Mouse (Mus musculus) ES-E14 (cell line): ENCODE results near the gene Bmp6. TPM values are rescaled to one million over a fixed set of nuclear protein-coding genes. Genes with fewer than 3 reads are reported as not detected.

Experiments
- DNase-seq: peaks from one replicate; pipeline ENCODE4 v3.0.0-alpha.2; 2013; ENCODE audit warnings: low read depth, low spot score
- H3K27ac ChIP-seq: 2 replicates; pipeline ENCODE4 v1.5.1; 2012; ENCODE audit warnings: low read depth, mild to moderate bottlenecking, low read length, moderate library complexity, mixed read lengths; ENCODE audit not compliant: poor library complexity, insufficient read depth, severe bottlenecking
- H3K36me3 ChIP-seq: 2 replicates; pipeline ENCODE4 v1.6.1; 2012; ENCODE audit warnings: mild to moderate bottlenecking, low read length, moderate library complexity, mixed read lengths; ENCODE audit not compliant: control insufficient read depth, poor library complexity, insufficient read depth, severe bottlenecking
- H3K4me1 ChIP-seq, 2 experiments: fragments of 150-350 bp in 1 of 2; sonication (generic) in 1 of 2; 2 replicates each; pipeline ENCODE4 v1.6.1; 2012; ENCODE audit warnings: low read length in 2 of 2, mild to moderate bottlenecking in 1 of 2, mixed read lengths in 1 of 2; ENCODE audit not compliant: control insufficient read depth in 2 of 2, insufficient read depth in 2 of 2, poor library complexity in 1 of 2
- H3K4me3 ChIP-seq, 2 experiments: fragments of 150-350 bp in 1 of 2; sonication (generic) in 1 of 2; 2 replicates each; pipeline ENCODE4 v1.5.1; 2012; ENCODE audit warnings: low read length in 2 of 2, low read depth in 1 of 2, mild to moderate bottlenecking in 1 of 2, mixed read lengths in 1 of 2; ENCODE audit not compliant: insufficient read depth in 1 of 2, poor library complexity in 1 of 2, severe bottlenecking in 1 of 2
- H3K9ac ChIP-seq: 2 replicates; pipeline ENCODE4 v1.6.1; 2012; ENCODE audit warnings: low read depth, mild to moderate bottlenecking, low read length, mixed read lengths; ENCODE audit not compliant: poor library complexity, insufficient read depth, severe bottlenecking
- H3K9me3 ChIP-seq: fragments of 150-350 bp; sonication (generic); 2 replicates; pipeline ENCODE4 v1.6.1; 2012; ENCODE audit warnings: low read depth, mild to moderate bottlenecking, low read length; ENCODE audit not compliant: control insufficient read depth, insufficient read depth
- CHD2 ChIP-seq: IDR thresholded peaks from 2 replicates; pipeline ENCODE4 v1.6.1; 2014; ENCODE audit warnings: mild to moderate bottlenecking, low read depth, low read length, inconsistent platforms
- HCFC1 ChIP-seq: IDR thresholded peaks from 2 replicates; pipeline ENCODE4 v1.6.1; 2012; ENCODE audit warnings: low read length, inconsistent platforms, borderline replicate concordance; ENCODE audit not compliant: insufficient read depth
- MAFK ChIP-seq: IDR thresholded peaks from 2 replicates; pipeline ENCODE4 v1.6.1; 2014; ENCODE audit warnings: mild to moderate bottlenecking, low read depth, low read length, inconsistent platforms; ENCODE audit not compliant: insufficient read depth
- ZC3H11A ChIP-seq: IDR thresholded peaks from 2 replicates; pipeline ENCODE4 v1.6.1; 2012; ENCODE audit warnings: low read depth, mild to moderate bottlenecking, inconsistent platforms, low read length, borderline replicate concordance
- ZNF384 ChIP-seq: IDR thresholded peaks from 2 replicates; pipeline ENCODE4 v1.6.1; 2012; ENCODE audit warnings: low read depth, low read length, inconsistent platforms
- in situ Hi-C, 2 experiments: fragments of 600-800 bp; cut with MboI; formaldehyde crosslinking; loops; one replicate each; pipeline ENCODE4 v1.15.1; 2025; ENCODE audit warnings: low sequenced_read_pairs in 2 of 2, inconsistent platforms in 1 of 2; ENCODE audit not compliant: unreplicated experiment in 2 of 2
- total RNA-seq: library from RNA; depleted of rRNA; stranded (reverse); fragments of 300-350 nt; gene quantifications from 2 replicates; pipeline ENCODE4 v1.2.3, GENCODE M21; 2012; rRNA removed

The Bmp6 gene
- total RNA-seq, result 1.8 and 2.1 TPM in 2 replicates

DNA sequence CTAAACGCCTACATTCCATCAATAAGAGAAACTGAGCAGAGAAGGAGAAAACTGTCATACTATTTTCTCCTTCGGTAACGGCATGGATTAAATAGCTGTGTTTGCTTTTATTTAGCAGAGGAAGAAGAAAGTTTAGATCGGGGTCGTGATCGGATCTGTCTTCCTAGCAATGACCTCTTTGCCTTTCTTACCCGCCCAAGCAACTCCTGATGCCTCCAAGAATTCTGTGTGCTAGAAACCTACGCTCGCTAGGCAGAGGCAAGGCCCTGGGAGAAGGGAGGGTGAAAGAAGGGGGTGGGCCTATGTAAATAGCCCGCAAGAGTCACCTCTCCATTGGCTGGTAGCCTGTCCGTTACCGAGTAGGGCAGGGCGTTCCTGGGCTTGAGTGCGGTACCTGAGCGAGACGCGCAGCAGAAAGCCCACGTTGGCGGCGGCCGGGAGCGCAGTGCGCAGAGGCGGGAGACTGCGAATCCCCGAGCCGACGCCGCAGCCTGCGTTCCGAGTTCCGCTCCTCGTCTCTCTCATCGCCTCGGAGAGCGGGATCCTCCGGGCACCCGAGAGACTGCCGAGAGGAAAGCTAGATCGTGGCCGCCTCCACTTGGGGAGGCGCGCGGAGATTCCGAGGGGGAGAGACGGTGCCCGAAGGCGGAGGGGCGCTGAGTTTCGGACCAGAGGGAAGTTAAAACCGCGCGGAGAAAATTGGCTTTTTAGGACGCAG lies at the start of gene Bmp6:
Gene Bmp6 (plus strand): TSS at position 395 of the 718 bp plus-strand sequence.
- in situ Hi-C loops, result no loop called here
- H3K36me3 ChIP-seq, result no peaks in the 10 kb centered on the region
- H3K9ac ChIP-seq, result peak within 1 kb of the TSS; percentile 26
- peaks cover 0 to 5% of the 10 kb centered on the region in 2 experiments; a peak in 1 of 4 replicates for H3K4me1 ChIP-seq
- peak; percentile 82 for DNase-seq
- TF ChIP-seq ZNF384, result no peak
- 0 out of 2 replicates have a peak, but pooled peaks have one; percentile 22 for TF ChIP-seq CHD2
- H3K4me3 ChIP-seq, result peak within 1 kb of the TSS; percentile 56 to 60
- H3K27ac ChIP-seq, result no peak within 1 kb of the TSS
- no peaks in the 10 kb centered on the region for H3K9me3 ChIP-seq

DNA sequence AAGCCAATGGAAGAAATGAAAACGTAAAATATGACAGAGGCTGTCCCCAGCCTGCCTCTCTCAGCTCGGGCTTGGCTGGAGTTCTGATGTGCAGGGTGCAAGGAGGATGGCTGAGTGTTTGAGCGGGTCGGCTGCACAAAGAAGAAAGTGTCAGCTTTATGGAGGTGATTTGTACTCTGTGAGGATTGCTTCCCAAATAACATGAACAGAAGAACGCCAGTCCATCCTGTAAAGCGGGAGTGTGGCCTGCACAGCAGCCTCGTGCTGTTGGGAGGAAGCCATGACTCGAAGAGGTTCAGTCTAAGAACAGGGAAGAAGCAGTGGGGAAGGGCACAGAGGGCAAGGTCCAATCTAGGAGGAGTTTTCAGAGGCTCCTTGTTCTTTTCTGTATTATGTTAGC lies 48.7 kb upstream of the Bmp6 start:
- DNase-seq, result no peak
- Histone ChIP-seq H3K36me3 (no peaks in the 10 kb centered on the region), H3K9ac (no peak overlapping the region), H3K9me3 (no peaks in the 10 kb centered on the region), H3K4me3 (no peak overlapping the region), H3K4me1 (no peaks in the 10 kb centered on the region), H3K27ac (no peak overlapping the region)
- no peak for TF ChIP-seq CHD2
- TF ChIP-seq MAFK, result no peak
- TF ChIP-seq ZNF384, result no peak
- no peak for TF ChIP-seq ZC3H11A
- TF ChIP-seq HCFC1, result no peak
- in situ Hi-C loops, result no loop called here

DNA sequence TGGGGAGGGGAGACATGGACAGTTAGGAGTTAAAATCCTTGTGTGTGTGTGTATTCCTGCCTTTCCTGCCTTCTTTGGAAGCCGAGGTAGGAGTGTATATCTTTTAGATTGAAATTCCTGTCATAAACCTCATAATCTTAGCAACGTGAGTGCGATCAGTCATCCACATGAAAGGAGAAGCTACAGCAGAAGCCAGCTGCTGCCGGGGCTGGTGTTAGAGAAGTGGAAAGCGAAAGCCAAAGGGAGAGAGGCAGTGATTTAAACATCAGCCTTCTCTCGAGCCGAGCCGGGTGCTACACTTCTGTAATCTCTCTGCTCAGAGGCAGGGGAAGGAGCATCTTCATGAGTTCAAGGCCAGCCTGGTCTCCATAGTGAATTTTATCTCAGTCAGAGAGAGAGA lies 48.3 kb upstream of the Bmp6 start:
- TF ChIP-seq MAFK (no peak), ZNF384 (no peak), ZC3H11A (no peak), HCFC1 (no peak)
- in situ Hi-C loops, result no loop called here
- Histone ChIP-seq H3K4me3 (no peak overlapping the region), H3K9me3 (no peaks in the 10 kb centered on the region), H3K4me1 (no peaks in the 10 kb centered on the region), H3K36me3 (no peaks in the 10 kb centered on the region), H3K9ac (no peak overlapping the region), H3K27ac (no peak overlapping the region)
- no peak for DNase-seq

DNA sequence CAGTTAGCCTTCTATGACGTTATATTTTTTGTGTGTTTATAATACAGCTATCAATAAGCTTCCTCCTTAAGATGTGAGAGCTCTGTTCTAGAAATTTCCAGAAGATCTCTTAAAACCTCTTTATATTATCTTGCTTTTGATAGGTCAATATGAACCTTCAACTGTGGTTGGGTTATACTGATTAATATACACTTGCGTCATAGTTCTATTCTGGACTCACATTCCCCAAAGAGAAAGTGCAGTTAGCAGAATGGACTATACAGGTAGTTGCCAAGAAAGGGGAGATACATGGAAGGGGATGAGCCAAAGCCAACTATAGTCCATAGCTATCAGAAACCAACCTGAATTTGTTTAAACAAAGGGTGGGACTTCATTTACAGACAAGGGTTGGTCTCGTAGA lies 33.8 kb upstream of the Bmp6 start:
- H3K9me3 ChIP-seq, result no peaks in the 10 kb centered on the region
- no peaks in the 10 kb centered on the region for H3K4me1 ChIP-seq
- no peak for DNase-seq
- no peaks in the 10 kb centered on the region for H3K36me3 ChIP-seq
- in situ Hi-C loops, result no loop called here
- TF ChIP-seq HCFC1 (no peak), CHD2 (no peak), ZNF384 (no peak), MAFK (no peak), ZC3H11A (no peak)
- H3K27ac ChIP-seq, result no peak overlapping the region
- no peak overlapping the region for H3K4me3 ChIP-seq
- H3K9ac ChIP-seq, result no peak overlapping the region

DNA sequence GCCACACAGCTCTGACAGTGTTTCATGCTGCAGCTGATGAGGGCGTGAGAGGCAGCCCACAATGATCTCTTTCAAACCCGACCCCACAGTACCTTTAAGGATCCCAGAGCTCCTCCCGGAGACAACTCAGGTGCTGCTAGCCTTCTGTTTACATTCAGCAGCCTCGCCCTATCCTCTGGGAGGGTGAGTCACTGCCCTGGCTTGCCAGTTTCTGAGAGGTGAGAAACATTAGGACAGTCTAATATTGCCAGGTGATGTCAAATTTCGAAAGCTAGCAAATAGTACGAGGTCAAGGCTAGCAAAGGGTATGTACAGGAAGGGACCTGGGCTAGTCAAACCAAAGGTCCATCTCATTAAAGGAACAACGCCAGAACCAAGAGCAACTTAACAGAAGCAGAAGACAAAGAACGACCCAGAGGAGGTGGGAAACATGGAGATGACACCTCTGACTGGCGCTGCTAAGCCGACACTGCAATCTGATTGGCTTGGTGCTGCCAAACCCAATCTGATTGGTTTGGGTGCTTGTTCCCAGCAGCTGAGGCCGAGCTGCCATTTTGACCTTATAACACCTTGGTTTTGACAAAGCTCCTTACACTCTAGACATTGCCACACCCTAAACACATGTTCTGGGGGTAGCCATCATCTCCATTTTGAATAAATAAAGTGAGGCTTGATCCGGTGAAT lies 32.4 kb upstream of the Bmp6 start:
- in situ Hi-C loops, result no loop called here
- Histone ChIP-seq H3K4me3 (no peak overlapping the region), H3K9me3 (no peaks in the 10 kb centered on the region), H3K4me1 (no peaks in the 10 kb centered on the region), H3K27ac (no peak overlapping the region), H3K9ac (no peak overlapping the region), H3K36me3 (no peaks in the 10 kb centered on the region)
- TF ChIP-seq ZNF384 (no peak), CHD2 (no peak), ZC3H11A (no peak), MAFK (no peak), HCFC1 (no peak)
- DNase-seq, result peak; percentile 19
